Mouse (Mus musculus) liver, adult 2 months (tissue): ENCODE measurements around the gene 1700067K01Rik. TPM values are rescaled to one million over a fixed set of nuclear protein-coding genes. Genes with fewer than 3 reads are reported as not detected.
"Not testable (repeated sequence)": the region's sequence is repeated elsewhere in the genome, so short reads cannot be mapped to it uniquely, and the experiment has no call there.

Experiments
- DNase-seq: peaks from one replicate; pipeline ENCODE4 v3.0.0-alpha.2; 2011; ENCODE audit warnings: low read depth, low spot score; ENCODE audit errors: extremely low read depth
- H3K27ac ChIP-seq: fragments of 200-500 bp; replicated peaks from 2 replicates; pipeline ENCODE4 v1.5.1; 2012; ENCODE audit warnings: low read depth, mild to moderate bottlenecking, control low read depth, inconsistent platforms, low read length; ENCODE audit not compliant: insufficient read depth
- H3K27me3 ChIP-seq: fragments of 200-500 bp; 2 replicates; pipeline ENCODE4 v1.6.1; 2012; ENCODE audit warnings: mild to moderate bottlenecking, moderate library complexity, low read length, inconsistent platforms; ENCODE audit not compliant: control insufficient read depth, insufficient read depth
- H3K36me3 ChIP-seq: fragments of 200-500 bp; 2 replicates; pipeline ENCODE4 v1.6.1; 2012; ENCODE audit warnings: low read length, inconsistent platforms; ENCODE audit not compliant: control insufficient read depth, insufficient read depth
- H3K4me1 ChIP-seq: fragments of 200-500 bp; 2 replicates; pipeline ENCODE4 v1.6.1; 2011; ENCODE audit warnings: low read length; ENCODE audit not compliant: control insufficient read depth, insufficient read depth
- H3K4me3 ChIP-seq: fragments of 200-500 bp; 2 replicates; pipeline ENCODE4 v1.5.1; 2011; ENCODE audit warnings: low read depth, mild to moderate bottlenecking, control low read depth, low read length, moderate library complexity; ENCODE audit not compliant: insufficient read depth
- H3K79me2 ChIP-seq: fragments of 200-500 bp; 2 replicates; pipeline ENCODE4 v1.6.1; 2012; ENCODE audit warnings: inconsistent platforms, mild to moderate bottlenecking, low read length, moderate library complexity; ENCODE audit not compliant: control insufficient read depth, insufficient read depth
- H3K9ac ChIP-seq: fragments of 200-500 bp; 2 replicates; pipeline ENCODE4 v1.6.1; 2012; ENCODE audit warnings: low read depth, mild to moderate bottlenecking, control low read depth, inconsistent platforms, low read length
- CTCF ChIP-seq: fragments of 200-500 bp; IDR thresholded peaks from 2 replicates; pipeline ENCODE4 v1.5.1; 2011; ENCODE audit warnings: low read depth, low read length, control low read depth
- POLR2A ChIP-seq: fragments of 200-500 bp; IDR thresholded peaks from 2 replicates; pipeline ENCODE4 v1.6.1; 2011; ENCODE audit warnings: low read length, control low read depth; ENCODE audit not compliant: insufficient read depth; ENCODE audit errors: extremely low read depth
- WGBS: fragments of 180-500 bp; shearing (Covaris S2); methylation state at CpG from one replicate; pipeline ENCODE4 v1.1.7; 2018; 5-methylcytosine and 5-hydroxymethylcytosine counted together
- polyA plus RNA-seq: library from polyadenylated mRNA; depleted of rRNA; stranded (reverse); fragments of >200 nt; gene quantifications from 2 replicates; pipeline ENCODE4 v1.2.3, GENCODE M21; 2012
- total RNA-seq: library from RNA; depleted of rRNA; stranded (reverse); fragments of >200 nt; gene quantifications from 2 replicates; pipeline ENCODE4 v1.2.3, GENCODE M21; 2014

The 1700067K01Rik gene
- total and polyA plus RNA-seq, 2 experiments = 0.26 to 0.46 TPM

- no peaks in the 10 kb centered on the region for H3K27me3 ChIP-seq
- H3K4me3 ChIP-seq = no peak overlapping the region
- WGBS = 90% methylated on average over 9 of the region's 9 CpGs
- TF ChIP-seq CTCF = no peak
- no peak for TF ChIP-seq POLR2A
- H3K4me1 ChIP-seq = peaks cover 15% of the 10 kb centered on the region
- no peak overlapping the region for H3K27ac ChIP-seq
- H3K9ac ChIP-seq = no peak overlapping the region
- H3K36me3 ChIP-seq = peaks cover 5% of the 10 kb centered on the region; the same call in 1 of the 2 replicates
- peaks cover 28% of the 10 kb centered on the region; the same call in 1 of the 2 replicates for H3K79me2 ChIP-seq
- DNase-seq = no peak
Measured at GRCm38 (mm10) chr8:83978200-83978599, 23.1 kb upstream of the 1700067K01Rik start.

- TF ChIP-seq CTCF (no peak), POLR2A (no peak)
- Histone ChIP-seq H3K27ac (no peak overlapping the region), H3K9ac (no peak overlapping the region), H3K4me3 (no peak overlapping the region), H3K79me2 (peaks cover 16% of the 10 kb centered on the region; the same call in 1 of the 2 replicates), H3K27me3 (no peaks in the 10 kb centered on the region), H3K4me1 (peaks cover 10% of the 10 kb centered on the region), H3K36me3 (peaks cover 11% of the 10 kb centered on the region; the same call in 1 of the 2 replicates)
- no peak for DNase-seq
- 90% methylated on average over 1 of the region's 1 CpGs for whole genome bisulfite sequencing
Measured at GRCm38 (mm10) chr8:83980250-83980649, 21.1 kb upstream of the 1700067K01Rik start.

- Histone ChIP-seq H3K27me3 (no peaks in the 10 kb centered on the region), H3K9ac (no peak overlapping the region), H3K4me3 (no peak overlapping the region), H3K4me1 (peaks cover 10% of the 10 kb centered on the region), H3K79me2 (peaks cover 16% of the 10 kb centered on the region; the same call in 1 of the 2 replicates), H3K27ac (no peak overlapping the region), H3K36me3 (peaks cover 13% of the 10 kb centered on the region; the same call in 1 of the 2 replicates)
- 30% methylated on average over 8 of the region's 8 CpGs for WGBS
- TF ChIP-seq CTCF (peak; percentile 27; the same call in 1 of the 2 replicates), POLR2A (no peak)
- no peak for DNase-seq
Measured at GRCm38 (mm10) chr8:83980845-83981244, 20.5 kb upstream of the 1700067K01Rik start.

GRCm38 (mm10) chr8:83981533-83981932 is 19.8 kb upstream of the 1700067K01Rik start:
- no peak overlapping the region for H3K9ac ChIP-seq
- TF ChIP-seq CTCF (no peak), POLR2A (no peak)
- no peak overlapping the region for H3K27ac ChIP-seq
- no peaks in the 10 kb centered on the region for H3K27me3 ChIP-seq
- H3K4me3 ChIP-seq = no peak overlapping the region
- peaks cover 13% of the 10 kb centered on the region; the same call in 1 of the 2 replicates for H3K79me2 ChIP-seq
- 93% methylated on average over 7 of the region's 7 CpGs for WGBS
- peaks cover 7% of the 10 kb centered on the region for H3K4me1 ChIP-seq
- H3K36me3 ChIP-seq = peaks cover 19% of the 10 kb centered on the region; the same call in 1 of the 2 replicates
- DNase-seq = no peak

GRCm38 (mm10) chr8:83982449-83982848 is 18.9 kb upstream of the 1700067K01Rik start:
- Histone ChIP-seq H3K4me1 (peaks cover 4% of the 10 kb centered on the region), H3K4me3 (no peak overlapping the region), H3K36me3 (peaks cover 25% of the 10 kb centered on the region), H3K9ac (no peak overlapping the region), H3K27ac (no peak overlapping the region), H3K27me3 (no peaks in the 10 kb centered on the region), H3K79me2 (peaks cover 6% of the 10 kb centered on the region; the same call in 1 of the 2 replicates)
- DNase-seq = no peak
- no peak for TF ChIP-seq CTCF
- TF ChIP-seq POLR2A = no peak
- WGBS = 79% methylated on average over 4 of the region's 4 CpGs

- H3K79me2 ChIP-seq, H3K4me3 ChIP-seq, DNase-seq, H3K27ac ChIP-seq, H3K27me3 ChIP-seq, H3K9ac ChIP-seq, H3K4me1 ChIP-seq: not testable (repeated sequence)
- H3K36me3 ChIP-seq = peaks cover 32% of the 10 kb centered on the region
- 97% methylated on average over 2 of the region's 2 CpGs for WGBS
Measured at GRCm38 (mm10) chr8:83983222-83983621, 18.1 kb upstream of the 1700067K01Rik start.
